Mouse (Mus musculus) lung, postnatal 0 days (tissue): ENCODE measurements around the gene Rufy1.

Experiments
- CTCF ChIP-seq: IDR thresholded peaks from 2 replicates; pipeline ENCODE4 v1.5.1; 2016; ENCODE audit warnings: antibody characterized with exemption, mild to moderate bottlenecking
- EP300 ChIP-seq: IDR thresholded peaks from 2 replicates; pipeline ENCODE4 v1.6.1; 2016; ENCODE audit warnings: antibody characterized with exemption, mild to moderate bottlenecking, control low read depth

DNA sequence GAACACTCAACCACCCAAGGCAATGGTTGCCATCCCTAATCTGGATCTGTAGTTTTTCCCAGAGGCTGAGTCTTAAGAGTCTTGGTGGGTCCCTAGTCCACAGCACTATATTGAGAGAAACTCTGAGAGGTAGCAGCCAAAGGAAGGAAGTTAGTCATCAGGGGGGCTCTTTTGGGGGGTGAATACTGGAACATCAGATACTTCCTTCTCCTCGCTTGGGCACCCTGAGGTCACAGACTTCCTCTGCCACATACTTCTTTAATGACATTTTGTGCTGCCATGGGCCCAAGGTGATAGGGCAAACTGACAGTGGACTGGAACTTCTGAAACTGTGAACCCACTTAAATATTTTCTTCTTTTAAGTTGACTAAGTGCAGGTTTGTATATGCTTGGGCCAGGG, 43.0 kb upstream of the Rufy1 start:
- no peak for TF ChIP-seq CTCF
- TF ChIP-seq EP300, result no peak
